Mouse (Mus musculus): ENCODE measurements around the gene Gpr132.
"Not testable (repeated sequence)": the region's sequence is repeated elsewhere in the genome, so short reads cannot be mapped to it uniquely, and the experiment has no call there.

Gene Gpr132

GRCm38 (mm10) chr12:112819057-112819662 is 48.9 kb downstream of the Gpr132 start:
- DNase-seq = no peak

- not testable (repeated sequence) for DNase-seq
Measured at GRCm38 (mm10) chr12:112816866-112817265, 51.2 kb downstream of the Gpr132 start.

DNA sequence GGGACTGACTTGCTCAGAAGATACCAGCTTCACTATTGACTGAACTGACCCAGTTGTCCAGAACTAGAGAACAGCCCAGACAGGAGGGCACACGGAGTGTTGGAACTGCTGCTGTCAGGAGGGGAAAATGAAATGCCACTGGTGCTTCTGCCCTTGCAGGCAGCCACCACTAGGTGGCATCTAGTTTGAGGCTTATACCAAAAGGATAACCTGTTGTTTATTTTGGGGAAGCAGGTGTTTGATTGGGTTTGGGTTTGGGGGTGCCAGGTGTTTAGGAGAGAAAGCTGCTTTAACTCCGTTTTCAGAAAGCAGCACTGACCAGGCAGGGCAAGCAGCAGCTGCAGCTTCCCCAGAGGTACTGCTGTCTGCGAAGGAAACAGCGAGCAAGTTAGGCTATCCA is 51.7 kb downstream of the Gpr132 start:
- DNase-seq = peak; percentile 60

DNA sequence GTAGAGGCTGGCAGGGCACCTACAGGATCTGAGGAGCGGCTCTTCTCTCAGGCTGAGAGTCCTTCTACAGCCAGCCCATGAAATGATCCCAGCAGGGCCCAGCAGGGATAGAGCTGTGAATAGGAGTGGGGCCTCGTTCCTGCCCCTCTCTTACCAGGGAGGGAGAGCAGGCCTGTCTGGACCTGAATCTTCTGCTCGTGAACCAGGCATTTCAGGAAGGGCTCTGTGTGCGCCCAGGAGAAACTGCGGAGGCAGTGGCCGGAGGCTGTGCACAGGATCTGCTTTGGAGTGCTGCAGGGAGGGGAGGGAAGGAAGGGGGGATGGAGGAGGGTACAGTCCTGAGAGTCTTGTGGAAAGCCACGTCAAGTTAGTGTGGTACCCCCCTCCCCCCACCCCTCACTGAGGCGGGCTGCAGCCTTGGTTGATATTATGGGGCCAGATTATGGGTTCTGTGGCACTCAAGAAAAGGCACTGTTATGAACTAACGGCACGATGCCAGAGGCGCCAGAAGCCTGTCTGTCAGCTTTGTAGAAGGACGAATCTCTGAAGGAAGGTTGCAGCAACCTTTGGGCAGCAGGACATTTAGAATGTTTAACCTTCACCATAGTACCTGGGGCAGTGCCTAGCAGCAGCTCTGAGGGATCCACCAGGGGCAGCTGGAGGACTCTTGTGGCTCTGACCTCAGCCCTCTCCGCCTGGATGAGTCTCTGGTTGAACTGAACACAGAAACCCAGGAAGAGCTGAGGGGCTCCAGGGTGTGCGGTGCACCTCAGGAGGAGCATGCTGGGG is 53.2 kb downstream of the Gpr132 start:
- no peak for DNase-seq

DNA sequence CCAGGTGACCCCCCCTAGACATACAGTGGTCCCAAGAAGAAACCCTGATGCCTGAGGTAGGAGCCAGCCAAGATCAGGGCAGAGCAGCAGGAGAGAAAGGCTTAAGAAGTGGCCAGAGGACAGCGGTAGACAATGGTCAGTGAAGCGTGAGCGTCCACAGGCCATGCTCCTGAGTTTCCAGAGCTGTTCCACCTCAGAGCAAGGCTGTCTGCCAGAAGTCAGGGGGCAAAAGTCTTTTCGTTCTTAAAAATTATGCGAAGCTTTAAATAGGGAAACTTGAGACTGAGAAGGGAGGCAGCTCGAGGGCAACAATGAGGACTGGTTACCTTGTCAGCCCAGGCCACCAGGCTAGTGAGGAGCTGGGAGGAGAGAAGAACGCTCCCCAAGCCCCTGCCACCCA is 54.7 kb downstream of the Gpr132 start:
- no peak for DNase-seq

GRCm38 (mm10) chr12:112810092-112810885 is 57.7 kb downstream of the Gpr132 start:
- no peak for DNase-seq

GRCm38 (mm10) chr12:112809641-112810040 is 58.4 kb downstream of the Gpr132 start:
- DNase-seq = no peak

DNA sequence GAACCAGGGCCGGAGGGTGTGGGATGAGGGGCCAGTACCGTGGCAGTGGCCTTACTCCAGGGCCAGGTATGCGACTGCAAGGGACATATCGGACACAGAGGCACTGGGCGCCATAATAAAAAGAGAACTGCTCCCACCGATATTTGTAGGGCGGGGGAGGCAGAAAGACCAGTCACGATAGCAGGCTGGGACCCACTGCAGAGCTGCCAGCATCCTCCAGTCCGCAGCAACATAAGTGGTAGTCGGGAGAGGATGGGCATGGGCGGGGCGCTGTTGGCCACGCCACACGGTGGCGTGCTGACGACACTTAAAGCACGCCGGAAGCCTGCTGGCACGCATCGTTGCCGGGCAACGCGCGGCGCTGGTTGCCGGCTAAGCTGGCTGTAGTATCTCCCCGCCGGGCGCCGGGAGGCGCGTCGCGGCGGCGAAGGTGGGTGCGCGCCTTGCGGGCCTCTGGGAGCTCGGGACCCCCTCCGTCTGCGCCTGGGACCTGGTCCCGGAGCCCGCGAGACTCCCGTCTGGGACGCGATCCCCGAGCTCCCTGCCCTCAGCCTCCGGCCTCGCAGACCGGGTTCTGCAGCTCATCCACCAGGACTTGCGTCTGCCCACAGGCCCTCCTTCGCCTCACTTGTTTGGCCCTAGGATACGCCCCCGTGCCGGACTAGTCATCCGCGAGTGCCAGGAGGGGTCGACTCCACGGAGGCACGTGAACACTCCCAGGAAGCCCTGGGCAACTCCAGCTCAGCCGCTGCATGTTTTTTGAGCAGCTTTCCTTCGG is 59.3 kb downstream of the Gpr132 start, which contains the start of gene Clba1:
Gene Clba1, plus strand, starts transcription at position 351 of the 778 bp plus-strand sequence.
- peak; percentile 93 for DNase-seq

GRCm38 (mm10) chr12:112808212-112808586 is 59.8 kb downstream of the Gpr132 start:
- no peak for DNase-seq

DNA sequence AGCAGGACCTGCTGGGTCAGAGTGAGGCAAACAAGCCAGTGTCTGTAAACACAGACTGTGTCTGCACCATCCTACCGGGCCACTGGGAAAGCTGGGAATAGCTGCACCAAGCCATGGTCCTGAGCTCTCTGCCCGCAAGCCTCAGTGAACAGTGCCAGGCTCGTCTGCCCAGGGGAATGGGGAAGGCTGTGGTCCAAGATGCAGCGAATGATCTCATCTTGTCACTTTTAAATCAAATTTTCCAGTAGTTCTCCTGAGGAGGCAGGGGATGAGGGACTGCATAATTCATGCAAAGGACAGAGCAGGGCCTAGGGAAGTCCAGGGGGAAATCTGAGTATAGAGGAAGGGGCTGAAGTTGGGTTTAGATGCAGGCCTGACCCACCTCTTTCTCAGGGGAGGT is 60.2 kb downstream of the Gpr132 start:
- no peak for DNase-seq

DNA sequence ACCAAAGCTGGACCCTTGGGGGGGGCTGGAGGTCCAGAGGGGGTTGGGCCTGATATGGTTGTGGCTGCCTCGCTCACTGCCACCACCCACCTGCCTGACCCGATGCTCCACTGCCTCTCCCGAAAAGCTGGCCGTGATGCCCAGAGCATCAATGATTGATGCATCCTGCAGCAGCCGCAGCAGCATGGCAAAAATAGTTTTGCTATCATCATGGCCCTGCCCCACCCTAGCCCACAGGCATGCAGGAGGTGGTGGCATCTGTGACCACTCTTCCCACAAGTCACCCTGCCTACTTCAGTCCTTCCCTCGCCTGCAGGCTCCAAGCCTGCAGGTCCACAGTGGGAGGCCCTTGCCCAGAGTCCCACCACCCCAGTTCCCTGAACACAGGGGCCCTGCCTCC is 62.0 kb downstream of the Gpr132 start:
- DNase-seq = no peak

GRCm38 (mm10) chr12:112804046-112804445 is 64.0 kb downstream of the Gpr132 start:
- DNase-seq = no peak

DNA sequence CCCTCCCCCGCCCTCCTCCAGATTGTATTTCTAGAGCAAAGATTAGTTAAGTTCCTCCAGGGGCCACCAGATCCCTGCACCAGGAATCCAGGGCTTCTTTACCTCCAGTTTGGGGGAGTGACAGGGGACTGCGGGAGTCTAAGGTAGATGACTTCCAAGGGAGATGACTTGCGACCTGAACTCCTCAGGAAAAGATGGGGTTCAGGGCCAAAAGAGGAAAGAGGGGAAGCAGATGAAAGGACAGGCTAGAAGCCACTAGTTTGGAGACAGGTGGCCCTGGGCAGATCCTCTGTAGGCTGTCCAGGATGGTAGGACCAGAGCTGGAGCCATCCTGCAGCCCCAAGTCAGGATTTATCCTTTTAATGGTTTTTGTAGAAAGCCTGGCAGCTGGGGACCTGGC is 65.1 kb downstream of the Gpr132 start:
- no peak for DNase-seq

- DNase-seq = peak; percentile 23
Measured at GRCm38 (mm10) chr12:112801864-112802846, 65.9 kb downstream of the Gpr132 start, which contains the start of gene Ahnak2. Ahnak2 (minus strand) TSS chr12:112802657.

Data from lung, postnatal 14 days (tissue).